Mouse (Mus musculus) heart, embryonic 15.5 days (tissue): ENCODE measurements around the gene Lrfn5. TPM values are rescaled to one million over a fixed set of nuclear protein-coding genes. Genes with fewer than 3 reads are reported as not detected.

ENCODE experiments used
- ATAC-seq: fragments of 200-750 bp; cut with Nextera tagmentation; replicated peaks from 2 replicates; pipeline ENCODE4 v1.8.0; 2017; ENCODE audit warnings: low read depth, moderate TSS enrichment; ENCODE audit not compliant: insufficient number of reproducible peaks, insufficient read depth, low FRiP score
- H3K27ac ChIP-seq: fragments of 300-500 bp; sonication (generic); 2 replicates; pipeline ENCODE4 v1.5.1; 2015; ENCODE audit warnings: mild to moderate bottlenecking, inconsistent platforms
- H3K27me3 ChIP-seq: fragments of 300-500 bp; sonication (generic); 2 replicates; pipeline ENCODE4 v1.6.1; 2015; ENCODE audit warnings: inconsistent platforms
- H3K36me3 ChIP-seq: fragments of 300-500 bp; sonication (generic); 2 replicates; pipeline ENCODE4 v1.6.1; 2015; ENCODE audit warnings: mild to moderate bottlenecking, inconsistent platforms
- H3K4me1 ChIP-seq: fragments of 300-500 bp; sonication (generic); replicated peaks from 2 replicates; pipeline ENCODE4 v1.6.1; 2015; ENCODE audit warnings: inconsistent platforms
- H3K4me2 ChIP-seq: fragments of 300-500 bp; sonication (generic); 2 replicates; pipeline ENCODE4 v1.6.1; 2015; ENCODE audit warnings: inconsistent platforms, mild to moderate bottlenecking, moderate library complexity
- H3K4me3 ChIP-seq: fragments of 300-500 bp; sonication (generic); 2 replicates; pipeline ENCODE4 v1.5.1; 2015; ENCODE audit warnings: mild to moderate bottlenecking, inconsistent platforms
- H3K9ac ChIP-seq: fragments of 300-500 bp; sonication (generic); 2 replicates; pipeline ENCODE4 v1.6.1; 2015; ENCODE audit warnings: mild to moderate bottlenecking, inconsistent platforms
- H3K9me3 ChIP-seq: fragments of 300-500 bp; sonication (generic); replicated peaks from 2 replicates; pipeline ENCODE4 v1.6.1; 2016; ENCODE audit warnings: inconsistent platforms
- WGBS: fragments of 180-500 bp; shearing (Covaris S2); methylation state at CpG from one replicate; pipeline ENCODE4 v1.1.7; 2015; ENCODE audit warnings: mixed read lengths; 5-methylcytosine and 5-hydroxymethylcytosine counted together
- polyA plus RNA-seq: library from polyadenylated mRNA; unstranded; fragments of >200 nt; fragmentation: Nextera tagmentation; extraction: Ambion mirVana; gene quantifications from 2 replicates; pipeline ENCODE4 v1.2.1, GENCODE M21; 2015

Gene Lrfn5
- polyA plus RNA-seq, 1 experiment from 2014 or later = 0.15 TPM

DNA sequence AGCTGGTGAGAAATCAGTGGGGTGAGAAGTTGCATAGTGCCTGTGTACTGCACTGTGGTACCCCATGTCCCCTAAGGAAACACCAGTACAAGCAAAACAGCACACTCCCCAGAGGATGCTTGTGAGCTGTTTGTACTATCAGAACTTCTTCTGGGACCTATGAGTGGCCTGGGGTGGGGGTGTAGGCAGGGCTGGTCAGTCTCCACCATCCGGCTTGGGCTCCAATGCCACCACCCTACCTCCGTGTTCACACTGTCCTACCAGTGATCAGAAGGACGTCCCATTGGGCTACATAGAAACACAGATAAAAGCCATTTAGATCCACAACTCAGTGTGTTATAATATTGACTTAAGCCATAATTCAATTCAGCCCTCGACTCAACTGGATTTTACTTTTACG, 131.4 kb downstream of the Lrfn5 start:
- H3K27ac ChIP-seq = no peak overlapping the region
- WGBS = 80% methylated on average over 5 of the region's 5 CpGs
- no peaks in the 10 kb centered on the region for H3K4me1 ChIP-seq
- no peak for ATAC-seq
- no peaks in the 10 kb centered on the region for H3K9me3 ChIP-seq
- H3K9ac ChIP-seq = no peak overlapping the region
- no peak overlapping the region for H3K4me3 ChIP-seq
- no peak overlapping the region for H3K4me2 ChIP-seq
- H3K36me3 ChIP-seq = no peaks in the 10 kb centered on the region
- H3K27me3 ChIP-seq = no peaks in the 10 kb centered on the region

DNA sequence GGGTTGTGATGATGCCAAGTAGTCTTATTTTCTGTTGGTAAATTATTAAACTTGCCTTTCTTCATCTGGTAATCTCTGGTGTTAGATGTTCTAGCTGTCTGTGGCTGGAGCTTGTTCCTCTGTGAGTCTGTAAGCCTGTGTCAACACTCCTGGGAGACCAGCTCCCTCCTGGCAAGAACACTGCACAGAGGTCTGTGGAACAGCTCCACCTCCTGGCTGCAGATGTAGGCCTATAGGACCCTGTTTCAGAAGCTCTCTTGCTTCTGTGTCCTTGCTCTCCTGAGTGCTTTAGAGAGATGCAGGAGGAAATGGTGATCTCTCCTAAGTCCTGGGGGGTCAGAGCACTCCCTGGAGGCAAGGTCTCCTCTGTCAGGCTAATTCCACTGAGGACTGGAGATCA, 200.2 kb downstream of the Lrfn5 start:
- Histone ChIP-seq H3K27me3 (no peaks in the 10 kb centered on the region), H3K9ac (no peak overlapping the region), H3K4me2 (no peak overlapping the region), H3K27ac (no peak overlapping the region), H3K4me3 (no peak overlapping the region), H3K4me1 (no peaks in the 10 kb centered on the region), H3K9me3 (no peaks in the 10 kb centered on the region), H3K36me3 (no peaks in the 10 kb centered on the region)
- ATAC-seq = no peak

DNA sequence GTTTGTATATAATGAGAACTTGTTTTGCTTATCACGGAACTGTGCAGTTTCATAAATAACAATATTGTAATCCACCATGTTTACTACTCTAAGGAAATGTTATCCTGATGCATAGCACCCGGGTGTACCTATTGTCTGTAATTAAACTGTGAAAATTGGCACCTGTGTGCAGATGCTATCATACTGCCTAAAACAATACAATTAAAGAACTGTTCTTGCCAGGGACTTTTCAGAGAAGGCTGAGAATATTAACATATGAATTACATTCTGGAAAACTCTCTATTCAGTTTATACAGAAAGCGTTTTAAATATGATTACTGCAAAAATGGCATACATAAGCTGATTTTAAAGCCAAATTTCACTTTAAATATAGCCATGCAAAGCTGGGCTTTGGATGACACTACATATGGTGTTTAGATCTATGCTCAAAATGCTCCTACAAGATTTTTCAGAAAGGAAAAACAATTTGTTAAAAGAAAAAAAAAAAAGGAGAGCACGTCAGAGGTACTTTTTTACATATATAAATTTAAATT, 284.2 kb downstream of the Lrfn5 start:
- no peak overlapping the region for H3K9ac ChIP-seq
- H3K4me2 ChIP-seq = no peak overlapping the region
- WGBS = 71% methylated on average over 4 of the region's 4 CpGs
- no peaks in the 10 kb centered on the region for H3K36me3 ChIP-seq
- H3K27me3 ChIP-seq = no peaks in the 10 kb centered on the region
- H3K4me1 ChIP-seq = no peaks in the 10 kb centered on the region
- no peak for ATAC-seq
- H3K4me3 ChIP-seq = no peak overlapping the region
- H3K9me3 ChIP-seq = no peaks in the 10 kb centered on the region
- H3K27ac ChIP-seq = no peak overlapping the region

DNA sequence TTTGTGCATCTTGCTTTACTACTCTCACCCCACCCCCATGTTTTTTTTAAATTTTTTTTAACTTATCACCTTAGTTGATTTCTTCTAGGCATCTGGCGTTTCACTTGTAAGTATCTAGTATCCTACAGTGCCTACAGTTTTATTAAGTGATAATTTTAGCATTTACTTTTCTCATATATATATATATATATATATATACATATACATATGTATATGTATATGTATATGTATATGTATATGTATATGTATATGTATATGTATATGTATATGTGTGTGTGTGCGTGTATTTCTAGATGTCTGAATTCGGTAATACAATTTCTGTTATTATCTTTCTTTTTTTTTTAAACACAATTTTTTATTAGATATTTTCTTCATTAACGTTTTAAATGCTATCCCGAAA, 300.7 kb downstream of the Lrfn5 start:
- Histone ChIP-seq H3K9ac (no peak overlapping the region), H3K27me3 (no peaks in the 10 kb centered on the region), H3K9me3 (no peaks in the 10 kb centered on the region), H3K36me3 (no peaks in the 10 kb centered on the region), H3K4me2 (no peak overlapping the region), H3K27ac (no peak overlapping the region), H3K4me3 (no peak overlapping the region), H3K4me1 (no peaks in the 10 kb centered on the region)
- 84% methylated on average over 5 of the region's 5 CpGs for WGBS
- ATAC-seq = no peak

DNA sequence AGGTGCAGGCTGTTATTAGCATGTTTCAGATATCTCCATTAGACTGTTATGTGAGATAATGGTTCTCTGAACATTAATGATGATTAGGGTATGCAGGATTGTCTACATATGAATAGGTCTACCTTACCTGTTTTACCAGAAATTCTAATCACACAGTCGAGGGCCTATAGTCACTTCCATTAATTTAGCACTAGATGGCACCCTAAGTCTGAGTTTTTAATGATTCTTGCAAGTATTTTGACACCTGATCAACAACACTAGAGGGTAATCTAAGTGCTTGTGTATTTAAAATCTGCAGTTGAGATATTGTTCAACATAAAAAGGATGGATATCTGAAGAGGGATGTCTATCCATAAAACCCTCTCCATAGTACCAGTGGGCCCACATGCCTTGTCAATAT, 303.4 kb downstream of the Lrfn5 start:
- H3K27ac ChIP-seq = no peak overlapping the region
- no peak overlapping the region for H3K9ac ChIP-seq
- no peaks in the 10 kb centered on the region for H3K27me3 ChIP-seq
- WGBS = 17% methylated on average over 1 of the region's 1 CpGs
- no peaks in the 10 kb centered on the region for H3K36me3 ChIP-seq
- no peak overlapping the region for H3K4me3 ChIP-seq
- no peak overlapping the region for H3K4me2 ChIP-seq
- H3K9me3 ChIP-seq = no peaks in the 10 kb centered on the region
- no peaks in the 10 kb centered on the region for H3K4me1 ChIP-seq
- ATAC-seq = no peak

DNA sequence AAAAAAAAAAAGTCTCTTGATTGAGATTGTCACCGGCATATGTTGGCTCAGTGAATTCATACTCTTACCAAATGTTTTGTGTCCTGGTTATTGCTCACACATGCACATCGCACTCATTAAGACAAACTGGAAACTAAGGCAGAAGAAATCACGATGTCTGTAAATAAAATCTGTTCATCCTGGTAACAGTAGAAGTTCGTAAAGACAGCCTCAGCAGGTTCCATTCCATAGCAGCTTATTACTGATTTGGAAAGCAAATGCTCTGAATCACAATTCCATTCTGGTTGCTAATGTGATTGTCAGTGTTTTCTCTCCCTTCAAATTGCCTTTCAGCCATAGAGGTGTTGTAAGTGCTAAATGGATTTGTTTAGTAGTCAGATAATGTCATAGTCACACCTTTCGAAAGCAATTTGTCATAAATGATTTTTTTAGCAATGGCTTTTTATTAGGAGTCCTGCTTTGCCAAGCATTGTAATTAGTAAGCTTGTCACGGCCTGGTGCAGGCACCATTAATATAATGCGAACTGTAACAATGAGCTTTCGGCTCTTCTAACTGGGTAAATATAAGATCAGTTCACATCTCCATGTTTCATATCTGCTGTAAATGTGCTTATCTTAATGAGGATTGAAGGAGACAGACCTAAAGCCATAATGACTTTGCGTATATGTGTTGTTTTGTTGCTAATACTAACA, 319.8 kb downstream of the Lrfn5 start:
- Histone ChIP-seq H3K9me3 (no peaks in the 10 kb centered on the region), H3K27ac (no peak overlapping the region), H3K27me3 (no peaks in the 10 kb centered on the region), H3K4me1 (no peaks in the 10 kb centered on the region), H3K36me3 (no peaks in the 10 kb centered on the region), H3K4me2 (no peak overlapping the region), H3K4me3 (no peak overlapping the region), H3K9ac (no peak overlapping the region)
- ATAC-seq = no peak
- WGBS = 92% methylated on average over 9 of the region's 9 CpGs

DNA sequence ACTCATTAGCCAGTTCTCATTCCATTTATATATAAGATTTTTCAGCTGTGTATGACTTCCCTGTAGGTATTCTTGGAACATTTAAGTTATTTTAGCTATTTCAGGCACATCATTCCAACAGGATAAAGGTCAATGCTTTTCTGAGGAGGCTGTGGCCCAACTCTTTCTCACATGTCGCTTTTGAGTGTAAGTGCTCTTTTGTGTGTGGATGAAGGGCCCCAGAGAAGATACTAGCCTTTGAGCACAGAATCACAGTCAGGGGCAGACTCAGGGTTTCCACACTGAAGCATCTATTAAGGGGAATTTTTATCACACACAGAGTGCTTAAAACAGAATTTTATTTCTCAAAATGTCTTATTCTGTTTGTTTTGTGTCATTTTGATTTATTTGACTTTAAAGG, 331.2 kb downstream of the Lrfn5 start:
- H3K36me3 ChIP-seq = no peaks in the 10 kb centered on the region
- no peak overlapping the region for H3K4me3 ChIP-seq
- ATAC-seq = no peak
- H3K4me2 ChIP-seq = no peak overlapping the region
- no peaks in the 10 kb centered on the region for H3K9me3 ChIP-seq
- no peaks in the 10 kb centered on the region for H3K27me3 ChIP-seq
- no peaks in the 10 kb centered on the region for H3K4me1 ChIP-seq
- no peak overlapping the region for H3K27ac ChIP-seq
- H3K9ac ChIP-seq = no peak overlapping the region
- WGBS = 50% methylated on average over 1 of the region's 1 CpGs
